Mouse (Mus musculus) layer of hippocampus, postnatal 10 days (tissue): Measurements from ENCODE around the gene Kctd2. TPM values are rescaled to one million over a fixed set of nuclear protein-coding genes. Genes with fewer than 3 reads are reported as not detected.
"Not testable (repeated sequence)": the region's sequence is repeated elsewhere in the genome, so short reads cannot be mapped to it uniquely, and the experiment has no call there.

ENCODE experiments used
- DNase-seq, 2 experiments: peaks; one replicate each; pipeline ENCODE4 v3.0.0; 2021; ENCODE audit warnings: low spot score in 2 of 2
- total RNA-seq, 2 experiments: library from RNA; stranded (reverse); gene quantifications; 2 replicates each; pipeline ENCODE4 v1.2.3; 2021

Gene Kctd2
- total RNA-seq, 2 experiments from 2014 or later, result 57.6 to 66.7 TPM

DNA sequence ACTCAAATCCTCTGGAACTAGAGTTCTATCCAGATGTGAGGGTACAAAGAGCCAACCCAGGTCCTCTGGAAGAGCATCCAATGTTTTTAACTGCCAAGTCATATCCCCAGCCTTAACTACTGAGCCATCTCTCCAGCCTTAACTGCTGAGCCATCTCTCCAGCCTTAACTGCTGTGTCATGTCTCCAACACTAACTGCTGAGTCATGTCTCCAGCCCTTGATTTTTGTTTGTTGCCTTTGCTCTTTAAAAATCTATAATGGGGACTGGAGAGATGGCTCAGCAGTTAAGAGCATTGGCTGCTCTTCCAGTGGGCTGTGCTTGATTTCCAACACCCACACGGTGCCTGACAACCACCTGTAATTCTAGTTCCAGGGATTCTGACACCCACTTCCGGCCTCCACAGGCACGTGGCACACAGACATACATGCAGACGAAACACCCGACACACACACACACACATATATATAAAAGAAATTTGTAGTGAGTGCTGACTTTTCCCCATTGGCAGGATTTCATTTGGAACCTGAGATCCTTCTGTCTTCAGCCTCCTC lies 17.7 kb downstream of the Kctd2 start:
- no peak for DNase-seq

DNA sequence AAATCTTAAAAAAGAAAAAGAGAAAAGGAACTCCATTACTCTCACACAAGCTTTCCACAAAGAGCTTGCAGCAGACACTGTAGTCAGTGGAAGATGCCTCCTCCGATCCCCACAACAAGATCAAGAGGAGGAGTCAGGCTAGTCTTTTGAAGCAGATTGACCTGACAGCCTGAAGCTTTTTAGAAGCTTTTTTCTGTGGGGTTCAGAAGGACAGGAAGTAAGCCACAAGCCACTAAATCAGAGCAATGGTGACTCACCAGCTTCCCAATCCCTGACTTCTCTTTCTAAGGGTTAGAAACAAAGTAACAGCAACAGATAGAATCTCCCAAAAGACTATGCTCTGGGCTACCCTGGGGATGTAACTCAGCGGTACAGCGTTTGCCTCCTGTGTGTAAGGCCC lies 19.4 kb downstream of the Kctd2 start:
- DNase-seq, result no peak

GRCm38 (mm10) chr11:115439906-115440595 lies 20.1 kb downstream of the Kctd2 start, which contains the start of gene Trim80:
Trim80 (plus strand) TSS chr11:115440545.
- DNase-seq, result no peak

DNA sequence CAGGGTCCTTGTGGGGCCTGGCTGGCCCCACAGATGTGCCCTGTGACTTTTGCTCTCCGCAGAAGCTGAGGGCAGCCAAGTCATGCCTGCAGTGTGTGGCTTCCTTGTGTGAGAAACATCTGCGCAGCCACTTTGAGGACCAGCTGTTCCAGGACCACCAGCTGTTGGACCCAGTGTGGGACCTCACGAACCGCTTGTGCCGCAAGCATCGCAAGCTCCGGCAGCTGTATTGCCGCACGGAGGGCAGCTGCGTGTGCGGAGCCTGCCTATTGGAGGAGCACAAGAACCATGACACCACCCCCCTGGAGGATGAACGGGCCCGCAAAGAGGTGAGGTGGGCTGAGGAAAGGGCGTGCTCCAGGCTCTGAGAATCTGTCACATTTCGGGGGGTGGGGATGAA lies 21.5 kb downstream of the Kctd2 start:
- DNase-seq, result no peak

- DNase-seq, result no peak
Observed at GRCm38 (mm10) chr11:115446906-115447305, 27.0 kb downstream of the Kctd2 start.

DNA sequence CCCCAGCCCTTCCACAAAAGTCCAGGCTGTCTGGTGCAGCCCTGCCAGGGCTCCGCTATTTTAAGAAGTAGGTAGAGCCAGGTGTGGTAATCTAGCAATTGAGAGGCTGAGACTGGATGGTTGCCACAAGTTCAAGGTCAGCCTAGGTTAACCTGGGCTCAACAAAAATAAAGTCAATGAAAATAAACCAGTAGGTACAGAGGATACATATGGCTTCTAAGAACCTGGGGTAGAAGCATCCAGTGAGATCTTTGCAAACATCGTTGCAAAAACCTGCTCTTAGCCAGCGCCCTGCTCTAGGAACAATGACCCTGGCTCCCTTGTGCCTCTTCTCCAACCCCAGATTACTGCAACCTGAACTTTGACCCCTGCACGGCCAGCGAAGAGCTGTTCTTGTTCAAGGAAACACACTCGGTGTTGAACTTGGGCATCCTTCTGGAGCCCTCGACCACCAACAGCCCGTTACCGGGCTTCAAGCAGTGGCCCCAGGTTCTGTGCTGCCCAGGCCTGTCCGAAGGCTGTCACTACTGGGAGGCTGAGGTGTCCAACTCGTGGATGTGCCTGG lies 27.5 kb downstream of the Kctd2 start:
- no peak for DNase-seq

GRCm38 (mm10) chr11:115448075-115448474 lies 28.1 kb downstream of the Kctd2 start:
- DNase-seq, result no peak

- DNase-seq, result no peak
Observed at GRCm38 (mm10) chr11:115448998-115449397, 29.1 kb downstream of the Kctd2 start.

GRCm38 (mm10) chr11:115450176-115450575 lies 30.2 kb downstream of the Kctd2 start:
- no peak for DNase-seq

- DNase-seq, result no peak
Observed at GRCm38 (mm10) chr11:115451781-115452241, 31.9 kb downstream of the Kctd2 start.

GRCm38 (mm10) chr11:115452281-115452860 lies 32.4 kb downstream of the Kctd2 start:
- DNase-seq, result no peak

DNA sequence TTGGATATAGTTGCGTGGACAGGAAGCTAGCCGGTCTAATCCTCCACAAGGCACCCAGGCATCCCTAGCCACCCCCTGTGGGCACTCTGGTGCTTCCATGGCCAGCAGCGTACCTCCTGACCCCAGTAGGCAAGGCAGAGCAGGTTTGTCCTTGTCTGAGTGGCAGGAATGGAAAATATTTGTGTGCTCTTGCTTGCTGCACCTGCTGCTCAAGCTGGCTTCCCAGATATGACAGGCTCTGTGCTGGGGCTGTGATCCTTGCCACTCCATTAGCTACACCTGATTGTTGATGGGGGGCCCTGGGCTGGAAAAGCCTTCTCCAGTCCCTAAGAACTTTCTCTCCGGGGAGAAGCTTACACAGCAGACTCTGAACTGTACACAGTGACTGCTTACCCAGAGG lies 33.4 kb downstream of the Kctd2 start:
- no peak for DNase-seq

GRCm38 (mm10) chr11:115454822-115455221 lies 34.9 kb downstream of the Kctd2 start:
- DNase-seq, result not testable (repeated sequence)

DNA sequence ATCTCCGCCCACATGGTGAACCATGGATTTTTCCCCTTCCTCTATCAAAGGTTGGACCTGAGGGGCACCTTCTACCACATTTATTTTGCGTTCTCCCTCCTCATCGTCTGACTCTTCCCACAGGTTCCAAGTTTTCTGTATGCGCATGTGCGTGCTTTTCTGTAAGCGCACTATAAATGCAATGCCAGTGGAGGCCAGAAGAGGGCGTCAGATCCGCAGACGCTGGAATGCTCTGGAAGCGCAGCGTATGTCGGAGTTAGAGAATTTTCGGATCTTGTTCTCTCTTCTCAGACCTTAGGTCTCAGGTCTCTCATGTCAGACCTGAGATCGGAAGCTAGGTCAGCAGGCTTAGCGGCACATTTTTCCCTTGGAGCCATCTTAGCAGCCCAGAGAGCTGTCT lies 35.7 kb downstream of the Kctd2 start:
- no peak for DNase-seq

- no peak for DNase-seq
Observed at GRCm38 (mm10) chr11:115456182-115456581, 36.3 kb downstream of the Kctd2 start.

DNA sequence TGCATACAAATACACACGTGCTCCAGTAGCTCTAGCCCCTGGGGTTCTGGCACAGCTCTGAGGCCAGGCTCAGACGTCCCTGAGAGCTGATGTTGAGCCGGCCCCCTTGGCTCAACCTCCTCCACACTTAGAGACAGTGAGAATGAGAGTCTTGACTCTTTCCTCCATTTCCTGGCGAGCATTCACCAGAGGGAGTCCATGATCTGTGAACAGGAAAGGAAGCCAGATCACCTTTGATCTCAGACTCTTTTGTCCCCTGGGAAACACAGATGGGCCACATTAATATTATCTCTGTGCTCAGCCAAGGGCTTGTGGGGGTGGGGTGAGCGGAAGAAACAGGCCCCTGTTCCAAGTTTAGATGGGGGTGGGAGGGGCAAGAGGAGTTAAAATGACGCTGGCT lies 37.5 kb downstream of the Kctd2 start:
- no peak for DNase-seq

DNA sequence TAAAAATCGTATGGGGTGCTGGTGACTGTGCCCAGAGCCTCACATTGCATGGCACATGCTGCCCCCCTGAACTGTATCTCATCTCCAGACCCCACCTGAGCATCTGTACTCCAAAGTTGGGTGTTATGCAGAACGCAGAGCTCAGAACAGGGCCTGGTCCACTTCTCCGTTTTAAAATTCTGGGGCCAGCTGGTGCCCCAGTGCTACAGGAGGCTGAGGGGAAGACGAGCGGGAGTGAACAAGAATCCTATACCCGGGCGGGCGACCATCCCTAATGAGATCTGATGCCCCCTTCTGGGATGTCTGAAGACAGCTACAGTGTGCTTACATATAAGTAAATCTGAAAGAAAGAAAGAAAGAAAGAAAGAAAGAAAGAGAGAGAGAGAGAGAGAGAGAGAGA lies 41.0 kb downstream of the Kctd2 start:
- DNase-seq, result no peak

DNA sequence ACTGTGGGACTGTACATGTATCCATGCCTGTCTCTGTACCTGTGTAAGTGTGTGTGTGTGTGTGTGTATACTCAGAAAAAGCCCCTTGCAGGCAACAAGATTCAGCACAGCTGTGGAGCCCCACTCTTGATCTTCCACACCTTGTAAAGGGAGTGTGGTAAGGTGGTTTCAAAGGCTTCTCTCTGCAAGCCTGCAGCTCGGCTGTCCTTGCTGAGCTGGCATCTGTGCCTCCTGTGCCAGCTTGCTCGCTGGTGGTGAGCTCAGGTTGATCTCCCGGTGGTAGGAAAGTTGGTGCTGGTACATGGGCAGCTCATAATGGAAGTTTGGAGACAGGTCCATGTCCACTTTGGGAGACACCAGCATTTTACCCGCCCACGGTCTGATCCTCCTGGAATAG lies 41.9 kb downstream of the Kctd2 start:
- no peak for DNase-seq

DNA sequence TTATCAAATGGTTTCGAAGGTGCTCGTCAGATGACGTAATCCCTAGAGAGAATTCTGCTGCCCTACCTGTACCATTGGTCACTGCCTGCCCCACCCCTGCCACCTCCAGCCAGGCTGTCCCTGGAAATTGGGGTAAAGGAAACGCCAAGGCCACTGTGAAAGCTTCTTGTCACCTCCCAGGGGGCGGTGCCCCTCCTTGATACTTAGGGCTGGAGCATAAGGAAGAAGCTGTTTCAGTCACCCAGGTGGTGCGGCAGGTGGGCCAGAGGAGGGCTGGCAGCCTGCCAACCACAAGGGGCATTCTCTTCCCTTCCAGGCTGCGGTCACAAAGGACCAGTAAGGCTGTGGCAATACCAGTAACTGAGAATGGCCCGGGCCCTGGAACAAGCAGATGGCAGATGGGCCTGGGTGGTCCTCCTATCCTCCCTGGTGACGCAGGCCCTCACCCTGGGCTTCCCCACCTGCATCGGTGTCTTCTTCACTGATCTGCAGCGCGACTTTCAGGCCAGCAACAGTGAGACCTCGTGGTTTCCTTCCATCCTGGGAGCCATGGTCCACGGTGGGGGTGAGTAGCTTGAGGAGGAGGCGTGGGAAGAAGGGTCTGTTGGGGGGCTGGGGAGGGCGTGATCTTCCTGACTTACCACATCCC lies 42.4 kb downstream of the Kctd2 start, which contains the start of gene Slc16a5:
TSS of gene Slc16a5 (plus strand) at position 232 of the 649 bp plus-strand sequence.
- DNase-seq, result no peak

GRCm38 (mm10) chr11:115463397-115463796 lies 43.5 kb downstream of the Kctd2 start:
- no peak for DNase-seq

DNA sequence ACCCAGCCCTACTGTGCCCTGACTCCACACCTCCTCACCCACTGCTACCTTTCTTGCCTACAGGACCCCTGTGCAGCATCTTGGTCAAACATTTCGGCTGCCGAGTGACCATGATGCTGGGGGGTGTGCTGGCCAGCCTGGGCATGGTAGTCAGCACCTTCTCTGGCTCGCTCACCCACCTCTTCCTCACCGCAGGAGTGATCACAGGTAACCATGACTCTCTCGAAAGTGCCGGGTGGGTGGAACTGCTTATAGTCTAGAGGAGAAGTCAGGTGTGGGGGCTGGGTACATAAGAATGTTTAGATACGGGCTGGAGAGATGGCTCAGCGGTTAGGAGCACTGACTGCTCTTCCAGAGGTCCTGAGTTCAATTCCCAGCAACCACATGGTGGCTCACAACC lies 44.9 kb downstream of the Kctd2 start:
- no peak for DNase-seq

DNA sequence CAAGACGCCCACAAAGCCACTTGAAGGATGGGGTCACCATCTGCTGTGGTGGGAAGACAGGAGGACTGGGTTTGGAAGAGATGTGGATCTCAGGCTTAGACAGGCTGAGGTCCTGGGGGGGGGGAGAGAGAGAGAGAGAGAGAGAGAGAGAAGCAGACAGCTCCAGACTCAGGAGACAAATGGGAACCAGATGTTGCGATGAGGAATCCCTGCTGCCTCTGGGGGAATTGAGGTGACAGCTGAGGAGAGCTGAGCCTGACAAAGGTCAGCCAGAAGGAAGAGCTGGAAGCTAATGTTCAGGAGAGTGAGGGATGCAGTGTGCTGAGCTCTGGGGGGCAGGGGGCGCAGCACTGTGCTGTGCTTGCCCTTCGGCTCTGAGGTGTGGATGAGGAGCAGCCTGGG lies 47.3 kb downstream of the Kctd2 start:
- DNase-seq, result no peak
